Mouse (Mus musculus): ENCODE results near the gene I0C0044D17Rik. TPM values are rescaled to one million over a fixed set of nuclear protein-coding genes. Genes with fewer than 3 reads are reported as not detected.

I0C0044D17Rik gene
- polyA plus RNA-seq (2012; rRNA removed): not detected in 2 replicates

DNA sequence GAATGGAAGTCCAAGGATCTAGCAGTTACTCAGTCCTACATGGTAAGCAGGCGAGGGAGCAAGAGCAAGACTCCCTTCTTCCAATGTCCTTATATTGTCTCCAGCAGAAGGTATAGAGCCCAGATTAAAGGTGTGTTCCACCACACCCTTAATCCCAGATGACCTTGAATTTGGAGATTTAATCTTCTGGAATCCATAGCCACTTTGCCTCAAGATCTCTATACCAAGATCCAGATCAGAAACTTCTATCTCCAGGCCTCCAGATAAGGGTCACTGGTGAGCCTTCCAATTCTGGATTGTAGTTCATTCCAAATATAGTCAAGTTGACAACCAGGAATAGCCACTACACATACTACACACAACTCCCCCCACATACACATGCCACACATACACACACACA lies at the start of gene I0C0044D17Rik:
Gene I0C0044D17Rik (minus strand): TSS at position 101 of the 400 bp plus-strand sequence.

DNA sequence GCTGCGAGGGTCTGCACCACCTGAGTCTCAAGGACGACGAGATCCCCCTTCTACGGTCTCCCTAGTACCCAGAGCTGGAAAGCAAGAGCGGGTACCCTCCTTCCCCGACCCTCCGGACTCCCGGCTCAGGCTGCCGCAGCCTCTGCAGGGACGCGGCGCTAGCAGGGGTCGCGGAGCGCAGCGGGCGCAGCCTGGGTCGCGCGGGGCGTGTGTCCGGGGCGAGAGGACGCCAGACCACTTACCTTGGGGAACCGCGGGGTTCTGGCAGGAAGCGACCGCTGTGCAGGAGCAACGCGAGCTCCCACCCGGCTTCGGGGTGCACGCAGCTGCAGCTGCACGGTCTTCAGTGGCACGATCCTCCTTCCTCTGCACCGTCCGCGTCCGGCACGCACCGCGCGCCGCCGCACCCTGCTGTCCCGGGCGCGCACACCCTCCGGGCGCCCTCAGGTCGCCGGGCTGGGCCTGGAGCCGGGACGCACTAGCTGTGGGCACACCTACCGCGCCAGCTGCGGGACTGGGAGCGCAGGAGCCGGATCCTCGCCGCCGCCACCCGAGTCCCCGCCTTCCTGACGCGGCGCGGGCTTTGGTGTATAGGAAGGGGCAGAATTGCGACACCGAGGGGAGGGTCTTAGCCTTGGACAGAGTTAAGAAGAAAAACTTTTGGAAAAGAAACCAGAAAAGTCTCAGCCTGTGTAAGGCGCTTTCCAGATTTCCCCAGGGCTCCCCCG lies 6.3 kb downstream of the I0C0044D17Rik start, which contains the start of gene Kank4:
Gene Kank4 (minus strand): TSS at position 354 of the 728 bp plus-strand sequence.

Other genes starting within 250 kb of the I0C0044D17Rik start
- 0.01 TPM in 1 of 2 replicates, not detected in the other for gene L1td1, start 97.1 kb downstream of the I0C0044D17Rik start, polyA plus RNA-seq (2012; rRNA removed)
- 0.17 and 0.18 TPM in 2 replicates for gene Kank4, start 6.3 kb downstream of the I0C0044D17Rik start, polyA plus RNA-seq (2012; rRNA removed)
- gene Usp1, start 100.0 kb upstream of the I0C0044D17Rik start, polyA plus RNA-seq (2012; rRNA removed): 17.6 and 19.1 TPM in 2 replicates
- 256 and 285 TPM in 2 replicates for gene Angptl3, start 207.1 kb upstream of the I0C0044D17Rik start, polyA plus RNA-seq (2012; rRNA removed)